19 mouse cellular contexts compared by ENCODE assay signal in genomic region chr4:82123733-82124132, GRCm38 (mm10).
"Had no signal": no experiment of that assay in that cellular context is flagged by ENCODE, and none has a peak within 500 bp of the region (broad histone marks: within the 10 kb centered on the region; RNA-seq: fewer than 3 reads in every experiment).

No protein-coding gene starts in this region.

- H3K4me1 ChIP-seq: midbrain, embryonic 10.5 days; midbrain, embryonic 12.5 days; neural tube, embryonic 13.5 days; neural tube, embryonic 15.5 days had no signal

- H3K27me3 ChIP-seq: midbrain, embryonic 12.5 days; neural tube, embryonic 13.5 days; neural tube, embryonic 15.5 days had no signal

- H3K9ac ChIP-seq: lung, embryonic 14.5 days; midbrain, embryonic 12.5 days; neural tube, embryonic 13.5 days; neural tube, embryonic 15.5 days had no signal

- H3K9me3 ChIP-seq: midbrain, embryonic 10.5 days; midbrain, embryonic 12.5 days; neural tube, embryonic 13.5 days; neural tube, embryonic 15.5 days had no signal

- H3K36me3 ChIP-seq: midbrain, embryonic 10.5 days; midbrain, embryonic 12.5 days; neural tube, embryonic 13.5 days; neural tube, embryonic 15.5 days had no signal

- H3K27ac ChIP-seq: midbrain, embryonic 10.5 days; midbrain, embryonic 12.5 days; neural tube, embryonic 13.5 days; neural tube, embryonic 15.5 days had no signal

- ATAC-seq: midbrain, embryonic 16.5 days had no signal

- H3K4me3 ChIP-seq: midbrain, embryonic 10.5 days; midbrain, embryonic 12.5 days; myocyte; neural tube, embryonic 13.5 days; neural tube, embryonic 15.5 days had no signal

- DNase-seq: lung, adult 18-20 months; lung, embryonic 14.5 days; lung, postnatal 10 days; lung, postnatal 4 days; midbrain, embryonic 14.5 days; retina, postnatal 1 day; right cerebral cortex, adult 18-20 months; right cerebral cortex, postnatal 25 days; right cerebral cortex, postnatal 4 days; spleen, adult 18-20 months; thymus, adult 18-20 months; thymus, postnatal 14 days; thymus, postnatal 36 days had no signal

- H3K4me2 ChIP-seq: lung, embryonic 14.5 days; midbrain, embryonic 12.5 days; neural tube, embryonic 13.5 days; neural tube, embryonic 15.5 days had no signal
